Comparison of ENCODE assay signal across 16 mouse cellular contexts in the genomic region with DNA sequence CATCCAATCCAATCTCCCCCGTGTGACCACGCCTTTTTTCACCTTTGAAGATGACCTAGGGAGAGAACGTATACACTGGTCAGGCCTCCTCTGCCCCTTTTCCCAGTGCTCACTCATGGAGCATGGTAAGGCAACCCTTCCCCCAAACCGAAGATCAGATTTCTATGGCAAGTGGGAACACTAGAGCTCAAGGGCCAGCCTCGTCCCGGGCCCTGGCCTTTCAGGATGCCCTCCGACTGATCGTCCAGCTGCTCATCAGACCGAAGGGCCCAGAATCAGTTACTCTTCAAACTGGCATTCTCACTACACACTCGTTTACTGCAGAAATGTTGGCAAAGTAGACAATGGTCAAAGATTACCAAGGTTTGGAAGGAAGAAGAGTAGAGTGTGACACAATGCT.
"Had no signal": no experiment of that assay in that cellular context is flagged by ENCODE, and none has a peak within 500 bp of the region (broad histone marks: within the 10 kb centered on the region; RNA-seq: fewer than 3 reads in every experiment).

No protein-coding gene starts in this region.

- ATAC-seq: intestine, postnatal 0 days; liver, postnatal 0 days; midbrain, embryonic 13.5 days had no signal

- DNase-seq: liver; liver, embryonic 13.5 days; liver, postnatal 0 days; lung, postnatal 14 days; right cerebral cortex, postnatal 4 days; spleen, adult 18-20 months; thymus, adult 2 months; thymus, postnatal 25 days had no signal

- H3K9ac ChIP-seq: hindbrain, embryonic 14.5 days; limb, embryonic 12.5 days; liver, embryonic 13.5 days; liver, postnatal 0 days; lung, embryonic 15.5 days; midbrain, embryonic 13.5 days; neural tube, embryonic 12.5 days; stomach, embryonic 15.5 days had no signal

- H3K4me1 ChIP-seq: limb, embryonic 12.5 days; lung, embryonic 15.5 days; neural tube, embryonic 12.5 days; stomach, embryonic 15.5 days had no signal

- H3K9me3 ChIP-seq: limb, embryonic 12.5 days; liver, embryonic 13.5 days; lung, embryonic 15.5 days; midbrain, embryonic 13.5 days; neural tube, embryonic 12.5 days; stomach, embryonic 15.5 days had no signal

- H3K27ac ChIP-seq: hindbrain, embryonic 14.5 days; layer of hippocampus, adult 2 months; limb, embryonic 12.5 days; liver, embryonic 13.5 days; lung, embryonic 15.5 days; midbrain, embryonic 13.5 days; neural tube, embryonic 12.5 days; stomach, embryonic 15.5 days had no signal

- H3K36me3 ChIP-seq: limb, embryonic 12.5 days; liver, embryonic 13.5 days; midbrain, embryonic 13.5 days; neural tube, embryonic 12.5 days; stomach, embryonic 15.5 days had no signal

- H3K27me3 ChIP-seq: limb, embryonic 12.5 days; liver, embryonic 13.5 days; lung, embryonic 15.5 days; midbrain, embryonic 13.5 days; neural tube, embryonic 12.5 days; stomach, embryonic 15.5 days had no signal

- H3K4me2 ChIP-seq: hindbrain, embryonic 14.5 days; limb, embryonic 12.5 days; liver, embryonic 13.5 days; lung, embryonic 15.5 days; midbrain, embryonic 13.5 days; neural tube, embryonic 12.5 days; stomach, embryonic 15.5 days had no signal

- H3K4me3 ChIP-seq: layer of hippocampus, adult 2 months; limb, embryonic 12.5 days; liver, embryonic 13.5 days; lung, embryonic 15.5 days; midbrain, embryonic 13.5 days; neural tube, embryonic 12.5 days; stomach, embryonic 15.5 days had no signal
